Comparison of ENCODE assay signal across 10 mouse cellular contexts in genomic region chr6:136171343-136171742, GRCm38 (mm10). TPM values are rescaled to one million over a fixed set of nuclear protein-coding genes. Genes with fewer than 3 reads are reported as not detected.
A peak's percentile ranks its signal among the peaks of the same experiment; 100 is the strongest.
DNase-seq lines count a peak whose midpoint lies in the region; ATAC-seq and TF ChIP-seq lines count a peak whose summit lies in the region.
"Had no signal": no experiment of that assay in that cellular context is flagged by ENCODE, and none has a peak within 500 bp of the region (broad histone marks: within the 10 kb centered on the region; RNA-seq: fewer than 3 reads in every experiment).

No protein-coding gene starts in this region.

- ATAC-seq in hindbrain, embryonic 14.5 days (ENCODE audit: low FRiP score), result no peak
- no peak for ATAC-seq in neural tube, embryonic 12.5 days (ENCODE audit: low FRiP score, low read depth)
- ATAC-seq: activated CD4-positive, CD25-positive, alpha-beta regulatory T cell, adult 4 months had no signal

- TF ChIP-seq CTCF in layer of hippocampus, adult 2 months (conservative IDR thresholded peaks at IDR 0.05), result no peak

- H3K9ac ChIP-seq in hindbrain, embryonic 14.5 days, result peak overlapping the region; percentile 69
- H3K9ac ChIP-seq in neural tube, embryonic 12.5 days, result no peak overlapping the region; the same call in none of the 2 replicates

- H3K4me2 ChIP-seq in hindbrain, embryonic 14.5 days (replicated peaks), result peak overlapping the region; percentile 71
- peak overlapping the region; percentile 87 for H3K4me2 ChIP-seq in neural tube, embryonic 12.5 days (replicated peaks)

- H3K4me3 ChIP-seq in layer of hippocampus, adult 2 months, result peak overlapping the region; percentile 63
- H3K4me3 ChIP-seq in forebrain, embryonic 10.5 days, result peak overlapping the region; percentile 63; the same call in 1 of the 2 replicates
- peak overlapping the region; percentile 58 for H3K4me3 ChIP-seq in hindbrain, embryonic 14.5 days (replicated peaks; ENCODE audit: low read length)
- H3K4me3 ChIP-seq in neural tube, embryonic 12.5 days, result peak overlapping the region; percentile 51

- H3K27ac ChIP-seq in layer of hippocampus, adult 2 months, result peak overlapping the region; percentile 98
- no peak overlapping the region for H3K27ac ChIP-seq in forebrain, embryonic 10.5 days
- peak overlapping the region; percentile 86 for H3K27ac ChIP-seq in hindbrain, embryonic 14.5 days
- no peak overlapping the region for H3K27ac ChIP-seq in neural tube, embryonic 12.5 days

- H3K36me3 ChIP-seq in forebrain, embryonic 10.5 days (replicated peaks), result no peaks in the 10 kb centered on the region
- no peaks in the 10 kb centered on the region for H3K36me3 ChIP-seq in hindbrain, embryonic 14.5 days (replicated peaks; ENCODE audit: control insufficient read depth, insufficient read depth)
- H3K36me3 ChIP-seq in neural tube, embryonic 12.5 days, result no peaks in the 10 kb centered on the region

- no peak for DNase-seq in layer of hippocampus, adult 2 months (ENCODE audit: low spot score in 2 of 2)
- no peak for DNase-seq in layer of hippocampus, adult 9-10 months (ENCODE audit: low spot score)
- DNase-seq in forebrain, embryonic 10.5 days (ENCODE audit: extremely low spot score, low spot score), result no peak
- no peak for DNase-seq in hindbrain, embryonic 14.5 days (ENCODE audit: low spot score)
- no peak for DNase-seq in thymus, postnatal 25 days
- DNase-seq in frontal cortex, postnatal 25 days (ENCODE audit: low spot score in 2 of 2), result no peak
- DNase-seq in ovary, postnatal 14 days (ENCODE audit: low spot score), result no peak
- DNase-seq: kidney, adult 18-20 months had no signal

- peaks cover 21% of the 10 kb centered on the region for H3K4me1 ChIP-seq in forebrain, embryonic 10.5 days
- H3K4me1 ChIP-seq in hindbrain, embryonic 14.5 days (replicated peaks; ENCODE audit: control insufficient read depth, insufficient read depth, low read length), result peaks cover 30% of the 10 kb centered on the region
- H3K4me1 ChIP-seq in neural tube, embryonic 12.5 days, result peaks cover 8% of the 10 kb centered on the region

- 16% methylated on average over 7 of the region's 7 CpGs for WGBS in forebrain, embryonic 10.5 days
- 14% methylated on average over 7 of the region's 7 CpGs for WGBS in hindbrain, embryonic 14.5 days
- WGBS in neural tube, embryonic 12.5 days, result 15% methylated on average over 7 of the region's 7 CpGs

- no peaks in the 10 kb centered on the region for H3K9me3 ChIP-seq in forebrain, embryonic 10.5 days
- H3K9me3 ChIP-seq in hindbrain, embryonic 14.5 days (ENCODE audit: control insufficient read depth, low read length), result no peaks in the 10 kb centered on the region
- H3K9me3 ChIP-seq in neural tube, embryonic 12.5 days, result no peaks in the 10 kb centered on the region

- peaks cover 50% of the 10 kb centered on the region for H3K27me3 ChIP-seq in forebrain, embryonic 10.5 days (ENCODE audit: poor library complexity, severe bottlenecking)
- peaks cover 3% of the 10 kb centered on the region; the same call in 1 of the 2 replicates for H3K27me3 ChIP-seq in hindbrain, embryonic 14.5 days (ENCODE audit: control insufficient read depth, insufficient read depth, low read length)
- H3K27me3 ChIP-seq in neural tube, embryonic 12.5 days (replicated peaks), result peaks cover 21% of the 10 kb centered on the region

RNA-seq across cellular contexts. Expression of gene Grin2b, which starts 2.0 kb away (rescaled TPM):
- 100 to 1,000 TPM; 343 to 387 TPM for total RNA-seq in layer of hippocampus, adult 2 months (2021)
- 0.31 TPM in 1 of 2 replicates, not detected in the other for polyA plus RNA-seq in forebrain, embryonic 10.5 days (2016; fragmentation: Nextera tagmentation; extraction: Ambion mirVana)
- polyA plus RNA-seq in hindbrain, embryonic 14.5 days (2014; fragmentation: Nextera tagmentation; extraction: Ambion mirVana), result 41.9 and 50.7 TPM in 2 replicates
- polyA plus RNA-seq in neural tube, embryonic 12.5 days (2016; fragmentation: Nextera tagmentation; extraction: Ambion mirVana), result 15.1 and 15.4 TPM in 2 replicates

Comparison
In these comparisons a context has a peak if more than half of its experiments do, and no peak if none do; other contexts are left out.
1. H3K27ac ChIP-seq: peak in layer of hippocampus, adult 2 months (single experiment) and hindbrain, embryonic 14.5 days (single experiment); none in forebrain, embryonic 10.5 days (single experiment) and neural tube, embryonic 12.5 days (single experiment).
2. RNA of gene Grin2b, which starts 2.0 kb away (polyA plus RNA-seq): 41.9 to 50.7 TPM in hindbrain, embryonic 14.5 days and 15.1 to 15.4 TPM in neural tube, embryonic 12.5 days; 0.31 TPM in forebrain, embryonic 10.5 days; every median in the first group is over 10 times any median in the second.
3. Peak in every context shown above with its lines, with median percentiles within 50 percentile points of each other: H3K4me3 ChIP-seq.